Mouse (Mus musculus) testis, adult 2 months (tissue): Measurements from ENCODE around the gene Zbtb4.

Experiments used
- CTCF ChIP-seq: fragments of 200-500 bp; IDR thresholded peaks from 2 replicates; pipeline ENCODE4 v1.5.1; 2012; ENCODE audit warnings: low read depth, mild to moderate bottlenecking, inconsistent platforms, low read length, moderate library complexity; ENCODE audit not compliant: control insufficient read depth, insufficient read depth, insufficient replicate concordance
- POLR2A ChIP-seq: fragments of 200-500 bp; IDR thresholded peaks from 2 replicates; pipeline ENCODE4 v1.6.1; 2012; ENCODE audit warnings: low read depth, mild to moderate bottlenecking, inconsistent platforms, low read length, moderate library complexity; ENCODE audit not compliant: control insufficient read depth

DNA sequence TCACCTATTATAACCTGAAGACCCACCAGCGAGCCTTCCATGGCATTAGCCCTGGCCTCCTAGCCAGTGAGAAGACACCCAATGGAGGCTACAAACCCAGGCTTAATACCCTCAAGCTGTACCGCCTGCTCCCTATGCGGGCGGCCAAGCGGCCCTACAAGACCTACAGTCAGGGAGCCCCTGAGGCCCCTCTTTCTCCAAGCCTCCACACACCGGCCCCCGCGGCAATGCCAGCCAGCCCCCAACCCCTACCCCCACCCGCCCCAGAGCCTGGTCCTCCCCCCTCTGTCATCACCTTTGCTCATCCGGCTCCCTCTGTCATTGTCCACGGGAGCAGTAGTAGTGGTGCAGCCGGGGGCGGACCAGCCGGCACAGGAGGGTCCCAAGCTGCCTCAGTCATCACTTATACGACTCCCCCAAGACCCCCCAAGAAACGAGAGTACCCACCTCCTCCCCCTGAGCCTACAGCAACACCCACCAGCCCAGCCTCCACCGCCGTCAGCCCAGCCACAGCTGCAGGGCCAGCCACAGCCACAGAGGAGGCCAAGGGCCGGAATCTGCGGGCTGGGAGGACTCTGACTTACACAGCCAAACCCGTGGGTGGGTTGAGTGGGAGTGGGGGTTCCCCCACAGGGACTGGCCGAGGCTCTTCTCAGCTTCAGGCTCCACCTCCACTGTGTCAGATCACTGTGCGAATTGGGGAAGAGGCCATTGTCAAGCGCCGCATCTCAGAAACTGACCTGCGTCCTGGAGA lies 12.0 kb downstream of the Zbtb4 start:
- TF ChIP-seq CTCF (no peak), POLR2A (no peak)
